Mouse (Mus musculus): ENCODE measurements around the gene Plcb1. TPM values are rescaled to one million over a fixed set of nuclear protein-coding genes. Genes with fewer than 3 reads are reported as not detected.

Gene Plcb1
- polyA plus RNA-seq, 1 experiment = 0.55 TPM

- no peaks in the 10 kb centered on the region for H3K27me3 ChIP-seq (ENCODE audit: control insufficient read depth, insufficient read depth, insufficient read length)
- no peak for TF ChIP-seq MAX (IDR thresholded peaks at IDR 0.05)
- no peak for TF ChIP-seq USF1 (IDR thresholded peaks at IDR 0.05; ENCODE audit: low read depth)
- TF ChIP-seq CEBPB (IDR thresholded peaks at IDR 0.05; ENCODE audit: low read depth) = no peak
- TF ChIP-seq FOSL1 (IDR thresholded peaks at IDR 0.05; ENCODE audit: insufficient read depth, low read length, poor library complexity, severe bottlenecking) = no peak
- TF ChIP-seq MYOD1 (IDR thresholded peaks at IDR 0.05; ENCODE audit: control insufficient read depth, insufficient read length, low read depth) = no peak
- TF ChIP-seq CTCF (IDR thresholded peaks at IDR 0.05; ENCODE audit: control insufficient read depth, insufficient read depth, insufficient read length) = no peak
- TF ChIP-seq MYOG (IDR thresholded peaks at IDR 0.05; ENCODE audit: control insufficient read depth, extremely low read depth, insufficient read length) = no peak
- no peak overlapping the region for H3K4me3 ChIP-seq (ENCODE audit: insufficient read depth, poor library complexity, severe bottlenecking)
- H3K36me3 ChIP-seq (ENCODE audit: control insufficient read depth, insufficient read depth) = no peaks in the 10 kb centered on the region
- H3K79me2 ChIP-seq (ENCODE audit: control insufficient read depth, insufficient read depth) = no peaks in the 10 kb centered on the region
- H3K79me3 ChIP-seq (ENCODE audit: low read depth) = no peaks in the 10 kb centered on the region
- no peak overlapping the region for H3ac ChIP-seq (ENCODE audit: control insufficient read depth, insufficient read length, low read depth)
These were observed 128.3 kb downstream of the Plcb1 start for GRCm38 (mm10) chr2:134914091-134914550.

DNA sequence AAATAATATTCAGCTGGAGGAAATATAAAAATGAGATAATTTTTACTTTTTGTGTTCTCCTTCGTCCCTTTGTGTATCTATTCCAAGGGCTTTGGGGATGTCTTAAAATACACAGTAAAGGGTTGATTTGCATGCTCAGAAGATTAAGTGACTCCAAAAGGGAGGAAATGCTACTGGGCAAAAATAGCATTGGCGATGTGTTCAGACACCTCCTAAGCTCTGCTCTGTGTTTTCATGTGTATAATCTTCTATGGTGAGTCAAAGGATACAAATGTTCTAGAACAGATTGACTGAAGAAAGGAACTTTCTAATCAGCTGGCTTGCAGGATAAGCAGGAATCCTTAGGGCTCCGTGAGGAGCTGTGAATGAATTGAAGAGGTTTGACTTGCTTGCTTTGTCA lies 129.2 kb downstream of the Plcb1 start:
- Histone ChIP-seq H3K79me3 (ENCODE audit: low read depth) (no peaks in the 10 kb centered on the region), H3K36me3 (ENCODE audit: control insufficient read depth, insufficient read depth) (no peaks in the 10 kb centered on the region), H3K4me3 (ENCODE audit: insufficient read depth, poor library complexity, severe bottlenecking) (no peak overlapping the region), H3K79me2 (ENCODE audit: control insufficient read depth, insufficient read depth) (no peaks in the 10 kb centered on the region), H3K27me3 (ENCODE audit: control insufficient read depth, insufficient read depth, insufficient read length) (no peaks in the 10 kb centered on the region), H3ac (ENCODE audit: control insufficient read depth, insufficient read length, low read depth) (no peak overlapping the region)
- no peak for TF ChIP-seq USF1 (IDR thresholded peaks at IDR 0.05; ENCODE audit: low read depth)
- TF ChIP-seq CEBPB (IDR thresholded peaks at IDR 0.05; ENCODE audit: low read depth) = no peak
- TF ChIP-seq CTCF (IDR thresholded peaks at IDR 0.05; ENCODE audit: control insufficient read depth, insufficient read depth, insufficient read length) = no peak

- no peak overlapping the region for H3K4me3 ChIP-seq (ENCODE audit: insufficient read depth, poor library complexity, severe bottlenecking)
- no peak overlapping the region for H3ac ChIP-seq (ENCODE audit: control insufficient read depth, insufficient read length, low read depth)
- H3K79me3 ChIP-seq (ENCODE audit: low read depth) = no peaks in the 10 kb centered on the region
- no peaks in the 10 kb centered on the region for H3K79me2 ChIP-seq (ENCODE audit: control insufficient read depth, insufficient read depth)
- H3K36me3 ChIP-seq (ENCODE audit: control insufficient read depth, insufficient read depth) = no peaks in the 10 kb centered on the region
- TF ChIP-seq CEBPB (IDR thresholded peaks at IDR 0.05; ENCODE audit: low read depth) (no peak), MYOD1 (IDR thresholded peaks at IDR 0.05; ENCODE audit: control insufficient read depth, insufficient read length, low read depth) (no peak)
- no peaks in the 10 kb centered on the region for H3K27me3 ChIP-seq (ENCODE audit: control insufficient read depth, insufficient read depth, insufficient read length)
These were observed 134.9 kb downstream of the Plcb1 start for GRCm38 (mm10) chr2:134920611-134921280.

GRCm38 (mm10) chr2:134922636-134923375 lies 136.9 kb downstream of the Plcb1 start:
- Histone ChIP-seq H3K79me2 (ENCODE audit: control insufficient read depth, insufficient read depth) (no peaks in the 10 kb centered on the region), H3K79me3 (ENCODE audit: low read depth) (no peaks in the 10 kb centered on the region), H3K36me3 (ENCODE audit: control insufficient read depth, insufficient read depth) (no peaks in the 10 kb centered on the region), H3K27me3 (ENCODE audit: control insufficient read depth, insufficient read depth, insufficient read length) (no peaks in the 10 kb centered on the region), H3K4me3 (ENCODE audit: insufficient read depth, poor library complexity, severe bottlenecking) (no peak overlapping the region), H3ac (ENCODE audit: control insufficient read depth, insufficient read length, low read depth) (no peak overlapping the region)
- TF ChIP-seq CEBPB (IDR thresholded peaks at IDR 0.05; ENCODE audit: low read depth) (no peak), MAX (IDR thresholded peaks at IDR 0.05) (no peak), FOSL1 (IDR thresholded peaks at IDR 0.05; ENCODE audit: insufficient read depth, low read length, poor library complexity, severe bottlenecking) (no peak), CTCF (IDR thresholded peaks at IDR 0.05; ENCODE audit: control insufficient read depth, insufficient read depth, insufficient read length) (no peak), USF1 (IDR thresholded peaks at IDR 0.05; ENCODE audit: low read depth) (no peak), MYOD1 (IDR thresholded peaks at IDR 0.05; ENCODE audit: control insufficient read depth, insufficient read length, low read depth) (no peak), MYOG (IDR thresholded peaks at IDR 0.05; ENCODE audit: control insufficient read depth, extremely low read depth, insufficient read length) (no peak)

DNA sequence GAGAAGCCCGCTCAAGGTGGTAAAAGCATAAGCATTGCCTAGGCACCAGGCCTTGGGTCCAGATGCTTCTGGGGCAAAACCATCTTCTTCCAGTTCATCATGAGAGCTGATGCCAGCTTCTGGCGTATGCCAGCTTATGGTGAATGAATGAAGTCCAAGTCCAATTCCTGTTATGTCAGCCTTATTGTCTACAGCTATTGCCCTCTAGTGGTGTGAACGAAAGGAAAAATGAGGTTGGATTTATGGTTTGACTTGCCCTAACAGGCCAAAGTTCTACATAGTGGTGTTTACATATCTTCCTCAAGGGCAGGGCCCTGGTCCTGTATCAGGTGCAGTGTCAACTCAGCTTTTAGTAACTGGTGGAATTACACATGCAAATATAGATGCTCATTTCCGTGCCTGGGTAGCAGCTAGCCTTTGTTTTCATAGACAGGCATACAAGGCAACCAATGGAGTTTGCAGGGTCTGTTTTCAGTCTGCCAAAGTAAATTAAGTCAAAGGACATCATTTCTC lies 138.3 kb downstream of the Plcb1 start:
- TF ChIP-seq MYOD1 (IDR thresholded peaks at IDR 0.05; ENCODE audit: control insufficient read depth, insufficient read length, low read depth) = no peak
- TF ChIP-seq CTCF (IDR thresholded peaks at IDR 0.05; ENCODE audit: control insufficient read depth, insufficient read depth, insufficient read length) = no peak
- H3K27me3 ChIP-seq (ENCODE audit: control insufficient read depth, insufficient read depth, insufficient read length) = no peaks in the 10 kb centered on the region
- no peak overlapping the region for H3K4me3 ChIP-seq (ENCODE audit: insufficient read depth, poor library complexity, severe bottlenecking)
- H3K79me2 ChIP-seq (ENCODE audit: control insufficient read depth, insufficient read depth) = no peaks in the 10 kb centered on the region
- H3K36me3 ChIP-seq (ENCODE audit: control insufficient read depth, insufficient read depth) = no peaks in the 10 kb centered on the region
- H3K79me3 ChIP-seq (ENCODE audit: low read depth) = no peaks in the 10 kb centered on the region
- no peak overlapping the region for H3ac ChIP-seq (ENCODE audit: control insufficient read depth, insufficient read length, low read depth)

- Histone ChIP-seq H3K79me3 (ENCODE audit: low read depth) (no peaks in the 10 kb centered on the region), H3K4me3 (ENCODE audit: insufficient read depth, poor library complexity, severe bottlenecking) (no peak overlapping the region), H3K79me2 (ENCODE audit: control insufficient read depth, insufficient read depth) (no peaks in the 10 kb centered on the region), H3ac (ENCODE audit: control insufficient read depth, insufficient read length, low read depth) (no peak overlapping the region), H3K36me3 (ENCODE audit: control insufficient read depth, insufficient read depth) (no peaks in the 10 kb centered on the region), H3K27me3 (ENCODE audit: control insufficient read depth, insufficient read depth, insufficient read length) (no peaks in the 10 kb centered on the region)
- TF ChIP-seq FOSL1 (IDR thresholded peaks at IDR 0.05; ENCODE audit: insufficient read depth, low read length, poor library complexity, severe bottlenecking) (no peak), MYOD1 (IDR thresholded peaks at IDR 0.05; ENCODE audit: control insufficient read depth, insufficient read length, low read depth) (no peak)
These were observed 140.4 kb downstream of the Plcb1 start for GRCm38 (mm10) chr2:134926266-134926665.
